ENCODE assay signal across 19 mouse cellular contexts in the genomic region with DNA sequence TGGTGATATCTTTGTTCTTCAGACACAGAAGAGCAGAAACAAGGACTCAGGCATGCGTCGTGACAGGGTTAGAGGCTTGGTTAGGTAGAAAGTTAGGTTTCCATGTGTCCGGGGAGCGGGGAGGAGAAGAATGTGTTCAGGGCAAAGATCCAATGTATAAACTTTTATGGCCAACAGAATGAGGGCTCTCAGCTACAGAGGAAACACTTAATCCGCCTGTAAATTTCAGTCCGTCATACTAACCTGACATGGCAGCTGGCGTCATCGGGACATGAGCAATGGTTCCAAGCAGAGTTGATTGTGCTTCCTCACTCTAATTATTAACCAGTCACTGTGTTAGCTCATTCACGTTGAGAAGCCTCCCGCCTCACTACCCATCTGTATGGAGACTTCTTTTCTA.
DNase-seq lines count a peak whose midpoint lies in the region; ATAC-seq and TF ChIP-seq lines count a peak whose summit lies in the region.
"Had no signal": no experiment of that assay in that cellular context is flagged by ENCODE, and none has a peak within 500 bp of the region (broad histone marks: within the 10 kb centered on the region; RNA-seq: fewer than 3 reads in every experiment).

No protein-coding gene starts in this region.

- no peak overlapping the region for H3K4me3 ChIP-seq in limb, embryonic 12.5 days (replicated peaks)
- H3K4me3 ChIP-seq in limb, embryonic 10.5 days = no peak overlapping the region
- H3K4me3 ChIP-seq in intestine, postnatal 0 days (ENCODE audit: low read depth, low read length) = no peak overlapping the region
- H3K4me3 ChIP-seq in kidney, postnatal 0 days (replicated peaks; ENCODE audit: low read depth, low read length) = no peak overlapping the region
- H3K4me3 ChIP-seq in forebrain, embryonic 14.5 days (ENCODE audit: low read depth, low read length) = no peak overlapping the region
- H3K4me3 ChIP-seq: forebrain, embryonic 12.5 days; heart, embryonic 12.5 days; left cerebral cortex, adult 2 months; limb, embryonic 15.5 days had no signal

- H3K27me3 ChIP-seq in limb, embryonic 12.5 days = no peaks in the 10 kb centered on the region
- no peaks in the 10 kb centered on the region for H3K27me3 ChIP-seq in limb, embryonic 10.5 days (ENCODE audit: low read depth, poor library complexity, severe bottlenecking)
- no peaks in the 10 kb centered on the region for H3K27me3 ChIP-seq in intestine, postnatal 0 days (replicated peaks; ENCODE audit: control insufficient read depth, insufficient read depth, low read length)
- H3K27me3 ChIP-seq in kidney, postnatal 0 days (ENCODE audit: insufficient read depth, low read length) = no peaks in the 10 kb centered on the region
- no peaks in the 10 kb centered on the region for H3K27me3 ChIP-seq in forebrain, embryonic 14.5 days (replicated peaks; ENCODE audit: control insufficient read depth, insufficient read depth, low read length)
- H3K27me3 ChIP-seq: forebrain, embryonic 12.5 days; heart, embryonic 12.5 days; limb, embryonic 15.5 days had no signal

- no peak for TF ChIP-seq CTCF in intestine, postnatal 0 days (IDR thresholded peaks at IDR 0.05; ENCODE audit: low read depth)
- no peak for TF ChIP-seq CTCF in kidney, postnatal 0 days (IDR thresholded peaks at IDR 0.05; ENCODE audit: low read depth)

- ATAC-seq in limb, embryonic 12.5 days (ENCODE audit: insufficient number of reproducible peaks, insufficient read depth, low FRiP score, low TSS enrichment, low read depth) = peak; percentile 47; the same call in 1 of the 2 replicates
- ATAC-seq in intestine, postnatal 0 days = peak; percentile 74
- peak; percentile 33; the same call in 1 of the 2 replicates for ATAC-seq in kidney, postnatal 0 days (replicated peaks; ENCODE audit: low FRiP score, low read depth)
- ATAC-seq in forebrain, embryonic 14.5 days = no peak
- ATAC-seq: hindbrain, postnatal 0 days had no signal

- no peaks in the 10 kb centered on the region; the same call in 1 of the 2 replicates for H3K4me1 ChIP-seq in limb, embryonic 12.5 days (replicated peaks)
- no peaks in the 10 kb centered on the region for H3K4me1 ChIP-seq in limb, embryonic 10.5 days
- peaks cover 8% of the 10 kb centered on the region; the same call in 1 of the 2 replicates for H3K4me1 ChIP-seq in intestine, postnatal 0 days (replicated peaks; ENCODE audit: control insufficient read depth, insufficient read depth, low read length)
- peaks cover 12% of the 10 kb centered on the region; the same call in 1 of the 2 replicates for H3K4me1 ChIP-seq in kidney, postnatal 0 days (replicated peaks; ENCODE audit: insufficient read depth, low read length)
- H3K4me1 ChIP-seq in forebrain, embryonic 14.5 days (ENCODE audit: control insufficient read depth, insufficient read depth, low read length) = 0 out of 2 replicates have a peak, but pooled peaks cover 2% of the 10 kb centered on the region
- H3K4me1 ChIP-seq: forebrain, embryonic 12.5 days; heart, embryonic 12.5 days had no signal

- no peak overlapping the region for H3K4me2 ChIP-seq in limb, embryonic 12.5 days
- no peak overlapping the region for H3K4me2 ChIP-seq in intestine, postnatal 0 days (replicated peaks; ENCODE audit: low read depth)
- H3K4me2 ChIP-seq in kidney, postnatal 0 days (ENCODE audit: low read length) = no peak overlapping the region
- no peak overlapping the region for H3K4me2 ChIP-seq in forebrain, embryonic 14.5 days (ENCODE audit: low read length)
- H3K4me2 ChIP-seq: forebrain, embryonic 12.5 days; heart, embryonic 12.5 days; limb, embryonic 15.5 days; lung, embryonic 14.5 days had no signal

- no peak overlapping the region for H3K27ac ChIP-seq in limb, embryonic 12.5 days
- no peak overlapping the region for H3K27ac ChIP-seq in limb, embryonic 10.5 days
- peak overlapping the region; percentile 15; the same call in 1 of the 2 replicates for H3K27ac ChIP-seq in intestine, postnatal 0 days (ENCODE audit: low read depth, low read length)
- no peak overlapping the region for H3K27ac ChIP-seq in kidney, postnatal 0 days
- no peak overlapping the region for H3K27ac ChIP-seq in forebrain, embryonic 14.5 days (ENCODE audit: low read depth, low read length)
- H3K27ac ChIP-seq: forebrain, embryonic 12.5 days; hindbrain, postnatal 0 days; left cerebral cortex, adult 2 months; limb, embryonic 15.5 days; stomach, postnatal 0 days had no signal

- H3K9ac ChIP-seq in limb, embryonic 12.5 days (replicated peaks) = no peak overlapping the region
- H3K9ac ChIP-seq in intestine, postnatal 0 days (ENCODE audit: low read depth, low read length) = no peak overlapping the region
- no peak overlapping the region for H3K9ac ChIP-seq in kidney, postnatal 0 days (ENCODE audit: low read depth, low read length)
- H3K9ac ChIP-seq in forebrain, embryonic 14.5 days (ENCODE audit: low read length) = no peak overlapping the region
- H3K9ac ChIP-seq: forebrain, embryonic 12.5 days; heart, embryonic 12.5 days; limb, embryonic 15.5 days; lung, embryonic 14.5 days had no signal

- no peaks in the 10 kb centered on the region for H3K36me3 ChIP-seq in limb, embryonic 12.5 days
- H3K36me3 ChIP-seq in limb, embryonic 10.5 days = no peaks in the 10 kb centered on the region
- no peaks in the 10 kb centered on the region for H3K36me3 ChIP-seq in intestine, postnatal 0 days (ENCODE audit: control insufficient read depth, insufficient read depth)
- H3K36me3 ChIP-seq in kidney, postnatal 0 days (ENCODE audit: insufficient read depth, low read length) = no peaks in the 10 kb centered on the region
- no peaks in the 10 kb centered on the region for H3K36me3 ChIP-seq in forebrain, embryonic 14.5 days (ENCODE audit: control insufficient read depth, insufficient read depth, low read length)
- H3K36me3 ChIP-seq: forebrain, embryonic 12.5 days; heart, embryonic 12.5 days; limb, embryonic 15.5 days had no signal

- 55% methylated on average over 10 of the region's 10 CpGs for WGBS in limb, embryonic 12.5 days
- WGBS in limb, embryonic 10.5 days = 77% methylated on average over 10 of the region's 10 CpGs
- WGBS in intestine, postnatal 0 days = 20% methylated on average over 10 of the region's 10 CpGs
- WGBS in kidney, postnatal 0 days = 36% methylated on average over 10 of the region's 10 CpGs
- WGBS in forebrain, embryonic 14.5 days = 86% methylated on average over 10 of the region's 10 CpGs

- H3K9me3 ChIP-seq in limb, embryonic 12.5 days = no peaks in the 10 kb centered on the region
- H3K9me3 ChIP-seq in limb, embryonic 10.5 days (replicated peaks) = no peaks in the 10 kb centered on the region
- no peaks in the 10 kb centered on the region for H3K9me3 ChIP-seq in intestine, postnatal 0 days (ENCODE audit: control insufficient read depth)
- no peaks in the 10 kb centered on the region for H3K9me3 ChIP-seq in kidney, postnatal 0 days (replicated peaks; ENCODE audit: low read length)
- no peaks in the 10 kb centered on the region for H3K9me3 ChIP-seq in forebrain, embryonic 14.5 days (replicated peaks; ENCODE audit: control insufficient read depth, low read length)
- H3K9me3 ChIP-seq: forebrain, embryonic 12.5 days; heart, embryonic 12.5 days; limb, embryonic 15.5 days had no signal

- DNase-seq in limb, embryonic 10.5 days (ENCODE audit: low spot score) = no peak
- DNase-seq in kidney, postnatal 0 days (ENCODE audit: low spot score) = peak; percentile 68
- peak; percentile 69 for DNase-seq in retina, postnatal 1 day
- DNase-seq in layer of hippocampus, adult 9-10 months (ENCODE audit: low spot score) = no peak
- DNase-seq in forebrain, embryonic 14.5 days (ENCODE audit: low spot score) = no peak
- DNase-seq: adrenal gland, postnatal 36 days; cerebellum, adult 9-10 months; gastrocnemius, postnatal 36 days; heart, postnatal 36 days; lung, embryonic 14.5 days; midbrain, embryonic 14.5 days had no signal

Comparison
In these comparisons a context has a peak if more than half of its experiments do, and no peak if none do; other contexts are left out.
1. DNase-seq: peak in kidney, postnatal 0 days (single experiment) and retina, postnatal 1 day (single experiment); none in limb, embryonic 10.5 days (single experiment), layer of hippocampus, adult 9-10 months (single experiment) and forebrain, embryonic 14.5 days (single experiment).